Mouse (Mus musculus): ENCODE measurements around the gene Stpg4. TPM values are rescaled to one million over a fixed set of nuclear protein-coding genes. Genes with fewer than 3 reads are reported as not detected.

The Stpg4 gene
- total and polyA plus RNA-seq, 3 experiments = 0.33 TPM; not detected in 2

DNA sequence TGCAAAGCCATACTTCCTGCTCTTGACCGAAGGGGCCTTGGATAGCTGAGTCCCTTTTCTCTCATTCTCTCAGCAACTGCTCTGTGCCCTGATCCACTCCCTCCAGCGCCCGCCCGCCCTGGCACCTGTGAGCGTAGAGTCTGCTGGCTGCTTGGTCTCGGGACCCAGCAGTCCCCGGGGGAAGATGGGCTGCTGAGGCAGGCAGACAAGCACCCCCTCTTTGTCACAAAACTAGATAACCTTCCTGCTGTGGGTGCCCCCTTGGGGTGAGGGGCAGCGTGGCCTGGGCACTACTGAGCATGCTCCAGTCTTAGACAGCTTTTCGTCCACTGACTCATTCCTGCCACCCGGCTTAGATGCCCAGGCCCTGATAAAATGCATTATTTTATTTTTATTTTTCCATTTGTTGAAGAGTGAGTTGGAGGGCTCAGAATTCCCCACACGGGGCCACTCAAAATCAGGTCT is 48.3 kb downstream of the Stpg4 start:
- peaks cover 74% of the 10 kb centered on the region for H3K36me3 ChIP-seq (replicated peaks)
- no peak for DNase-seq (ENCODE audit: low spot score)
- peaks cover 4% of the 10 kb centered on the region; the same call in 1 of the 2 replicates for H3K4me1 ChIP-seq (ENCODE audit: insufficient read depth, low read depth, low read length)
- no peaks in the 10 kb centered on the region for H3K27me3 ChIP-seq (ENCODE audit: insufficient read depth, low read length)
- no peak for ATAC-seq (ENCODE audit: extremely low read depth, insufficient number of reproducible peaks, low FRiP score, poor library complexity, severe bottlenecking)
- TF ChIP-seq CTCF (IDR thresholded peaks at IDR 0.05; ENCODE audit: low read depth, low read length) = no peak
- TF ChIP-seq GATA2 (IDR thresholded peaks at IDR 0.05; ENCODE audit: borderline replicate concordance, low read depth, low read length) = no peak
- TF ChIP-seq GATA1 (IDR thresholded peaks at IDR 0.05; ENCODE audit: borderline replicate concordance, low read length) = no peak
- no peak for TF ChIP-seq TAL1 (conservative IDR thresholded peaks at IDR 0.05; ENCODE audit: low read depth, low read length)
- TF ChIP-seq POLR2AphosphoS5 (IDR thresholded peaks at IDR 0.05; ENCODE audit: insufficient replicate concordance, low read depth, low read length) = no peak
- no peak overlapping the region for H3K4me3 ChIP-seq (ENCODE audit: low read depth, low read length)
- no peaks in the 10 kb centered on the region for H3K9me3 ChIP-seq (replicated peaks)

DNA sequence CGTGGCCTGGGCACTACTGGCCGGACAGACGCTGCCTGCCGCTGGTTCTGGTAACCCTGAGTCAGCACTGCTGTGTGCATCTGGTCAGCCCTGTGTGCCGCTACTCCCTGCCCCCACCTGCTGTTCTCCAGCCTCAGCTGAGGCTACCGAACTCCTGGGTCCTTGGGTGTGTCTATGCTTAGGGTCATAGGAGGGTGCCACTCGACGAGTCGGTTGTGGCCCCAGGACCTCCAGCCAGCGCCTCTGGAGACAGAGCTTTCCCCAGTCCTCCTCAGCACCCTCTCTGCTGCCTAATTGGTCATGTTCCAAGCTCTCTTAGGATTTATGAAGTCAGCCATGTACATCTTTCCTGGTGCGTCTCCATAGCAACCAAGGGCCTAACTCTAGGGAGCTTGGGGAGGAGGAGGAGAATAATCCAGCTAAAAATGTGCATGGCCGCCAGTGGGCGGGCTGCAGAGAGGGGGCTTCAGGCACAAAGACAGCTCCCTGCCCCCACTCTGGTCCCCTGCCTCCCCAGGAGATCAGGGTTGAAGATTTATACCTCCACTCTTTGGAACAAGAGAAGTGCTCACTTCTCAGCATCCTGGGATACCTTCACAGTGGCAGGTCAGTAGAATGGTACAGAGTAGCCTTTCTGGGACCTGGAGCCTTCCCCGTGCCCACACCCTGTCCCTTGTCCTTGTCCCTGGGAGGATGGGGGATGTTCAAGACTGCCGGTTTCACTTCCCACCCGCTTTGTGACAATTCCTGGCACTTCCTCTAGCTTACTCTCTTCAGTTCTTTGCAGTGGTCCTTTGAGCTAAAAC is 49.0 kb downstream of the Stpg4 start:
- peaks cover 79% of the 10 kb centered on the region for H3K36me3 ChIP-seq (replicated peaks)
- no peak overlapping the region; the same call in 1 of the 2 replicates for H3K4me3 ChIP-seq (ENCODE audit: low read depth, low read length)
- no peaks in the 10 kb centered on the region for H3K27me3 ChIP-seq (ENCODE audit: insufficient read depth, low read length)
- TF ChIP-seq GATA1 (IDR thresholded peaks at IDR 0.05; ENCODE audit: borderline replicate concordance, low read length) = no peak
- no peak for TF ChIP-seq TAL1 (conservative IDR thresholded peaks at IDR 0.05; ENCODE audit: low read depth, low read length)
- no peak for TF ChIP-seq POLR2AphosphoS5 (IDR thresholded peaks at IDR 0.05; ENCODE audit: insufficient replicate concordance, low read depth, low read length)
- ATAC-seq (ENCODE audit: extremely low read depth, insufficient number of reproducible peaks, low FRiP score, poor library complexity, severe bottlenecking) (no peak), DNase-seq (ENCODE audit: low spot score) (no peak)
- no peaks in the 10 kb centered on the region for H3K9me3 ChIP-seq (replicated peaks)
- H3K4me1 ChIP-seq (ENCODE audit: insufficient read depth, low read depth, low read length) = peaks cover 4% of the 10 kb centered on the region; the same call in 1 of the 2 replicates

DNA sequence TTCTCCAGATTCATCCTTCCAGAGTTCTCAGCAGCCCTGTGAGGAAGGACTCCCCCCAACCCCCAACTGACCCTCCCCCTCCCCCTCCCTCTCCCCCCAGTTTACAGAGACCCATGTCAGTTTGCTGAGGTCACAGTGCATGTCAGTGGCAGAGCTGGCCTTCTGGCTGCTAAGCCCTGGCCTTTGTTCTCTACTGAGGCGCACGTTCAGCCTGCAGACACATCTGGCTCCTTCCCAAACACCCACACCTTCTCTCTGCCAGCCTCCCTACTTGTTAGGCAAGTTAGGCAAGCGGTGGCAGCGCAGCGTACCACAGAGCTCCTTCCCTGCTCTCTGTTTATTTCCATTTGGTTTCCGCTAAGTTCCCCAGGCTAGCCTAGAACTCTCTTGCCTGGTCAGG is 50.0 kb downstream of the Stpg4 start:
- DNase-seq (ENCODE audit: low spot score) = no peak
- no peaks in the 10 kb centered on the region for H3K27me3 ChIP-seq (ENCODE audit: insufficient read depth, low read length)
- no peak for TF ChIP-seq CTCF (IDR thresholded peaks at IDR 0.05; ENCODE audit: low read depth, low read length)
- no peak for TF ChIP-seq POLR2AphosphoS5 (IDR thresholded peaks at IDR 0.05; ENCODE audit: insufficient replicate concordance, low read depth, low read length)
- no peak for TF ChIP-seq GATA2 (IDR thresholded peaks at IDR 0.05; ENCODE audit: borderline replicate concordance, low read depth, low read length)
- TF ChIP-seq TAL1 (conservative IDR thresholded peaks at IDR 0.05; ENCODE audit: low read depth, low read length) = no peak
- no peak for TF ChIP-seq GATA1 (IDR thresholded peaks at IDR 0.05; ENCODE audit: borderline replicate concordance, low read length)
- H3K4me1 ChIP-seq (ENCODE audit: insufficient read depth, low read depth, low read length) = peaks cover 4% of the 10 kb centered on the region; the same call in 1 of the 2 replicates
- peaks cover 85% of the 10 kb centered on the region for H3K36me3 ChIP-seq (replicated peaks)
- H3K9me3 ChIP-seq (replicated peaks) = no peaks in the 10 kb centered on the region
- ATAC-seq (ENCODE audit: extremely low read depth, insufficient number of reproducible peaks, low FRiP score, poor library complexity, severe bottlenecking) = no peak
- no peak overlapping the region for H3K4me3 ChIP-seq (ENCODE audit: low read depth, low read length)

DNA sequence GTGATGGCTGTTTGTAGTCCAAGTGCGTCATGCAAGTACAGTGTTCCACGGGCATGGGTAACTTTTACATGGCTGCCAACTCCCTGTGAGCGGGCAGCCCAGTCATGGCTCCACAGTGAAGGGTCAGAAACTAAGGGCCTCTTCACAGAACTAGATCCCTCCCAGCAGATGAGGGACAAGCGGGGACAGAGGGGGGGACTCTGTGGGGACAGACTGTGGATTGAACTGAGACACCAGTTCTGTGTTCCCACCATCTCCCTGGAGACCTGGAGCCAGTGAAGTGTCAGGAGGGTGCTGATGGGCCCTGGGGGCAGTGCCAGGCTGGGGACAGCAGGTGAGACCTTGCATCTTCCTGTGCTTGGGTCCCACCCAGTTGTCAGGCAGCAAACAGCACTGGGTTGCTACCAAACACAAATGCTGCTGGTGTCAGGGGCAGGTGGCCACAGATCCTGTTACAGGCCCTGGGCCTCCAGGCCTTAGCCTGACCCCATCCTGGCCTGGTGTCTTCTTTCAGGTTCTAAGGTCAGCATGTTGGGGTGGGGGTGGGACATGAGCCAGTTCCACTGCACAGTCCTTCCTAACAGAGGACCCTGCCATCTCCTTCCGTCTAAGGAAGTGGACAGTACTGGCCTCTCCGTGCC is 50.6 kb downstream of the Stpg4 start:
- ATAC-seq (ENCODE audit: extremely low read depth, insufficient number of reproducible peaks, low FRiP score, poor library complexity, severe bottlenecking) = no peak
- no peak for TF ChIP-seq TAL1 (conservative IDR thresholded peaks at IDR 0.05; ENCODE audit: low read depth, low read length)
- no peak for TF ChIP-seq GATA2 (IDR thresholded peaks at IDR 0.05; ENCODE audit: borderline replicate concordance, low read depth, low read length)
- no peak for TF ChIP-seq GATA1 (IDR thresholded peaks at IDR 0.05; ENCODE audit: borderline replicate concordance, low read length)
- TF ChIP-seq CTCF (IDR thresholded peaks at IDR 0.05; ENCODE audit: low read depth, low read length) = no peak
- TF ChIP-seq POLR2AphosphoS5 (IDR thresholded peaks at IDR 0.05; ENCODE audit: insufficient replicate concordance, low read depth, low read length) = no peak
- H3K4me1 ChIP-seq (ENCODE audit: insufficient read depth, low read depth, low read length) = peaks cover 4% of the 10 kb centered on the region; the same call in 1 of the 2 replicates

DNA sequence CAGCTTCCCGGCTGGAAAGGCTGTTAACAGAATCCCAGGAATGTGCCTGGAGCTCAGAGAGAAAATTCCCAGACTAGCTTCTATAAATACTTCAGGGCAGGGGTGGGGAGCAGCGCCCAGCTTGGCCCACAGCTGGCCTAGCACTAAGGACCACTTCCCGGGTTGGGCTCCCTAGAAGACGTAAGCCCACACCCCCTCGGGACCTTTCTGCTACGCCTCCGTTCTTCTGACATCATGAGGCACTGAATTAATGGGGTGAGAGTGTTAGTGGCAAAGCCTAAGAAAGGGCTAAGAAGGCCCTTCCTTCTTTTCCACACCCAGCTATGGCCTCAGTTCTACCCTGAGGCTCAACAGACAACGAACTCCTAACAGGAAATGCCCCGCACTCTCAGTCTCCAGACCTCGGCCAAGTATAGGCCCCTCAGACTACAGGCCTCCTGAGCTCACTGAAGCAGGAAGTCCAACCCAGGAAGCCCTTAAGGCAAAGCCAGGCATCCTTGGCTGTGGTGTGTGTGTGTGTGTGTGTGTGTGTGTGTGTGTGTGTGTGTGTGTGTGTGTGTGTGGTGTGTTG is 51.5 kb downstream of the Stpg4 start:
- TF ChIP-seq TAL1 (conservative IDR thresholded peaks at IDR 0.05; ENCODE audit: low read depth, low read length) = no peak
- no peak for TF ChIP-seq GATA1 (IDR thresholded peaks at IDR 0.05; ENCODE audit: borderline replicate concordance, low read length)
- TF ChIP-seq POLR2AphosphoS5 (IDR thresholded peaks at IDR 0.05; ENCODE audit: insufficient replicate concordance, low read depth, low read length) = no peak
- no peak for TF ChIP-seq GATA2 (IDR thresholded peaks at IDR 0.05; ENCODE audit: borderline replicate concordance, low read depth, low read length)
- no peak for TF ChIP-seq CTCF (IDR thresholded peaks at IDR 0.05; ENCODE audit: low read depth, low read length)
- Histone ChIP-seq H3K36me3 (replicated peaks) (peaks cover 90% of the 10 kb centered on the region), H3K9me3 (replicated peaks) (no peaks in the 10 kb centered on the region), H3K4me3 (ENCODE audit: low read depth, low read length) (no peak overlapping the region), H3K27me3 (ENCODE audit: insufficient read depth, low read length) (no peaks in the 10 kb centered on the region), H3K4me1 (ENCODE audit: insufficient read depth, low read depth, low read length) (peaks cover 4% of the 10 kb centered on the region; the same call in 1 of the 2 replicates)
- DNase-seq (ENCODE audit: low spot score) (no peak), ATAC-seq (ENCODE audit: extremely low read depth, insufficient number of reproducible peaks, low FRiP score, poor library complexity, severe bottlenecking) (no peak)

More for the DNA sequence above, 50.6 kb downstream of the Stpg4 start:
- no peaks in the 10 kb centered on the region for H3K9me3 ChIP-seq (replicated peaks)
- no peak overlapping the region for H3K4me3 ChIP-seq (ENCODE audit: low read depth, low read length)
- no peak for DNase-seq (ENCODE audit: low spot score)
- H3K27me3 ChIP-seq (ENCODE audit: insufficient read depth, low read length) = no peaks in the 10 kb centered on the region
- peaks cover 86% of the 10 kb centered on the region for H3K36me3 ChIP-seq (replicated peaks)

DNA sequence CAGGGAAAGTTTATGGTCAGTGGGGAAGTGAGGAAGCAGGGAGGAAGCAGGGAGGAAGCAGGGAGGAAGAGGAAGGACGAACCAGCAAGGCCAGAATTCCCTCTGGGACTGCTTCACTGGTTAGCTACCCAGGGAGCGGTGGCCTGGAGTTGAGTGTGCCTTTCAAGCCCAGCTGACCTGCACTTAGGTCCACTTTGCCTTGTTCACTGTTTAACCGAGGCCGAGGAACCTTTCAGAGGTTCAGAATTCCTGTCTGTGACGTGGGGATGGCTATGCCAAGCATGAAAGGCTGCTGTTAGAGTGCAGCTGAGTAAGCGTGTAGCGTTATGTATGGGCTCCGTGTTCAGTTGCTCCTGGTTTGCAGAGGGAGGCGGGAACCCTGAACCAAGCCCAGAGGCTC is 54.2 kb downstream of the Stpg4 start:
- no peak for DNase-seq (ENCODE audit: low spot score)
- ATAC-seq (ENCODE audit: extremely low read depth, insufficient number of reproducible peaks, low FRiP score, poor library complexity, severe bottlenecking) = no peak
- Histone ChIP-seq H3K36me3 (replicated peaks) (peaks cover 89% of the 10 kb centered on the region), H3K4me3 (ENCODE audit: low read depth, low read length) (no peak overlapping the region), H3K9me3 (replicated peaks) (no peaks in the 10 kb centered on the region), H3K4me1 (ENCODE audit: insufficient read depth, low read depth, low read length) (peaks cover 4% of the 10 kb centered on the region; the same call in 1 of the 2 replicates), H3K27me3 (ENCODE audit: insufficient read depth, low read length) (no peaks in the 10 kb centered on the region)
- TF ChIP-seq GATA2 (IDR thresholded peaks at IDR 0.05; ENCODE audit: borderline replicate concordance, low read depth, low read length) (no peak), CTCF (IDR thresholded peaks at IDR 0.05; ENCODE audit: low read depth, low read length) (no peak)

Measured in G1E (cell line).